21 mouse cellular contexts compared by ENCODE assay signal in the genomic region with DNA sequence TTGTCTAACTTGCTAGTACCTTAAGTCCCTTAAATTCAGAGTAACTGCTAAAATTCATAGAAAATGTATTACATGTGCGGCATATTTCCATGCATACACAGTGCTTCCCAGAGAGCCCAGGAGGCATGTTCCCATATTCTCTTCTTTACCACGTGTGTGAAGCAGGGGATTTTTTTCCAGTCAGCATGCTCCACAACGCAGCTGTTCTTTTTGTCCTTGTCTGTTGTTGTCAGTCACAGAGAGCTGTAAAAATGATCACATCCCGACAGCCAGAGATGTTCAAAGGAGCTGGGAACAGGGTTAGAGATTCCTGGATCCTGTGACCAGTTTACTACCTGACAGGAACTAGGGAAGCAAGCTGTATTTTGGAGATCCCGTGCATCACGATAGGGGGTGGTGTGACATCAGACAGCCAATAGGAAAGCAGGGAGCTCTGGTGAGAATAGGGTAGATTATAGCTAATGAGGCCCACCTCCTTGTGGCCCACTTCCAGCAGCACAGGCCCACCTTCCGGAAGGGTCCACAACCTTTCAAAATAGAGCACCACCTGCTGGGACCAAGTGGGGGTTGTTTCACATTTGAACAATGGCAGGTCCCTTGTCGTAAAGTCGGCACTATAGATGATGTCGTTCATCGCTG.
DNase-seq lines count a peak whose midpoint lies in the region; ATAC-seq and TF ChIP-seq lines count a peak whose summit lies in the region.
"Had no signal": no experiment of that assay in that cellular context is flagged by ENCODE, and none has a peak within 500 bp of the region (broad histone marks: within the 10 kb centered on the region; RNA-seq: fewer than 3 reads in every experiment).

No protein-coding gene starts in this region.

- WGBS in midbrain, embryonic 13.5 days: 68% methylated on average over 11 of the region's 11 CpGs
- WGBS in midbrain, embryonic 11.5 days: 76% methylated on average over 11 of the region's 11 CpGs
- 50% methylated on average over 11 of the region's 11 CpGs for WGBS in embryonic facial prominence, embryonic 15.5 days
- 57% methylated on average over 11 of the region's 11 CpGs for WGBS in hindbrain, postnatal 0 days

- no peaks in the 10 kb centered on the region for H3K36me3 ChIP-seq in midbrain, embryonic 13.5 days
- H3K36me3 ChIP-seq in midbrain, embryonic 11.5 days (ENCODE audit: control insufficient read depth, insufficient read depth, low read length): no peaks in the 10 kb centered on the region
- H3K36me3 ChIP-seq in embryonic facial prominence, embryonic 15.5 days: no peaks in the 10 kb centered on the region
- H3K36me3 ChIP-seq in hindbrain, postnatal 0 days (ENCODE audit: insufficient read depth, low read length): no peaks in the 10 kb centered on the region
- H3K36me3 ChIP-seq: embryonic facial prominence, embryonic 12.5 days; liver, embryonic 13.5 days; lung, embryonic 15.5 days; midbrain, embryonic 12.5 days; neural tube, embryonic 13.5 days had no signal

- H3K4me1 ChIP-seq in midbrain, embryonic 13.5 days (replicated peaks): peaks cover 30% of the 10 kb centered on the region
- H3K4me1 ChIP-seq in midbrain, embryonic 11.5 days (ENCODE audit: control insufficient read depth, insufficient read depth, low read length): peaks cover 5% of the 10 kb centered on the region; the same call in 1 of the 2 replicates
- H3K4me1 ChIP-seq in embryonic facial prominence, embryonic 15.5 days: peaks cover 21% of the 10 kb centered on the region
- no peaks in the 10 kb centered on the region for H3K4me1 ChIP-seq in hindbrain, postnatal 0 days (ENCODE audit: insufficient read depth, low read length)
- H3K4me1 ChIP-seq: liver, embryonic 13.5 days; lung, embryonic 15.5 days had no signal

- no peak overlapping the region for H3K4me3 ChIP-seq in midbrain, embryonic 13.5 days (replicated peaks)
- no peak overlapping the region for H3K4me3 ChIP-seq in midbrain, embryonic 11.5 days (ENCODE audit: low read depth, low read length)
- H3K4me3 ChIP-seq in embryonic facial prominence, embryonic 15.5 days (replicated peaks): no peak overlapping the region
- no peak overlapping the region for H3K4me3 ChIP-seq in hindbrain, postnatal 0 days (ENCODE audit: low read length)
- H3K4me3 ChIP-seq: embryonic facial prominence, embryonic 12.5 days; liver, embryonic 13.5 days; lung, embryonic 15.5 days; midbrain, embryonic 12.5 days; neural tube, embryonic 13.5 days had no signal

- H3K27me3 ChIP-seq in midbrain, embryonic 13.5 days: no peaks in the 10 kb centered on the region
- no peaks in the 10 kb centered on the region for H3K27me3 ChIP-seq in midbrain, embryonic 11.5 days (ENCODE audit: control insufficient read depth, insufficient read depth, low read length)
- no peaks in the 10 kb centered on the region for H3K27me3 ChIP-seq in embryonic facial prominence, embryonic 15.5 days
- no peaks in the 10 kb centered on the region for H3K27me3 ChIP-seq in hindbrain, postnatal 0 days (ENCODE audit: insufficient read depth, low read length)
- H3K27me3 ChIP-seq: embryonic facial prominence, embryonic 12.5 days; liver, embryonic 13.5 days; lung, embryonic 15.5 days; neural tube, embryonic 13.5 days had no signal

- no peak overlapping the region for H3K9ac ChIP-seq in midbrain, embryonic 13.5 days (replicated peaks)
- no peak overlapping the region for H3K9ac ChIP-seq in midbrain, embryonic 11.5 days (ENCODE audit: low read length)
- no peak overlapping the region for H3K9ac ChIP-seq in embryonic facial prominence, embryonic 15.5 days
- H3K9ac ChIP-seq in hindbrain, postnatal 0 days (replicated peaks; ENCODE audit: low read length): no peak overlapping the region
- H3K9ac ChIP-seq: embryonic facial prominence, embryonic 12.5 days; liver, embryonic 13.5 days; lung, embryonic 15.5 days; midbrain, embryonic 12.5 days; neural tube, embryonic 13.5 days had no signal

- ATAC-seq in midbrain, embryonic 13.5 days: no peak; the same call in 1 of the 2 replicates
- no peak for ATAC-seq in midbrain, embryonic 11.5 days (ENCODE audit: low FRiP score)
- ATAC-seq in embryonic facial prominence, embryonic 15.5 days (ENCODE audit: insufficient number of reproducible peaks, low FRiP score, low TSS enrichment, low read depth): no peak
- ATAC-seq in hindbrain, postnatal 0 days: peak; percentile 69
- no peak for ATAC-seq in granulocyte monocyte progenitor cell, adult 5-6 weeks (replicated peaks; ENCODE audit: poor library complexity, severe bottlenecking)
- ATAC-seq in monocyte, adult 5-6 weeks (replicated peaks; ENCODE audit: insufficient number of reproducible peaks, low FRiP score, low TSS enrichment, poor library complexity, severe bottlenecking): no peak

- no peak for TF ChIP-seq CTCF in hindbrain, postnatal 0 days (IDR thresholded peaks at IDR 0.05; ENCODE audit: low read depth)

- no peak overlapping the region for H3K4me2 ChIP-seq in midbrain, embryonic 13.5 days (replicated peaks)
- no peak overlapping the region for H3K4me2 ChIP-seq in midbrain, embryonic 11.5 days
- no peak overlapping the region for H3K4me2 ChIP-seq in embryonic facial prominence, embryonic 15.5 days (replicated peaks)
- H3K4me2 ChIP-seq in hindbrain, postnatal 0 days (ENCODE audit: low read depth, low read length): no peak overlapping the region
- H3K4me2 ChIP-seq: embryonic facial prominence, embryonic 12.5 days; liver, embryonic 13.5 days; lung, embryonic 15.5 days; midbrain, embryonic 12.5 days; neural tube, embryonic 13.5 days had no signal

- H3K9me3 ChIP-seq in midbrain, embryonic 13.5 days: no peaks in the 10 kb centered on the region
- no peaks in the 10 kb centered on the region for H3K9me3 ChIP-seq in midbrain, embryonic 11.5 days (ENCODE audit: control insufficient read depth, low read length)
- H3K9me3 ChIP-seq in embryonic facial prominence, embryonic 15.5 days (replicated peaks): no peaks in the 10 kb centered on the region
- H3K9me3 ChIP-seq in hindbrain, postnatal 0 days (ENCODE audit: low read length): no peaks in the 10 kb centered on the region
- H3K9me3 ChIP-seq: embryonic facial prominence, embryonic 12.5 days; liver, embryonic 13.5 days; lung, embryonic 15.5 days; midbrain, embryonic 12.5 days; neural tube, embryonic 13.5 days had no signal

- peak overlapping the region; percentile 36; the same call in 1 of the 2 replicates for H3K27ac ChIP-seq in midbrain, embryonic 13.5 days
- no peak overlapping the region for H3K27ac ChIP-seq in midbrain, embryonic 11.5 days (ENCODE audit: low read depth, low read length)
- H3K27ac ChIP-seq in embryonic facial prominence, embryonic 15.5 days (replicated peaks): 0 out of 2 replicates have a peak overlapping the region, but pooled peaks have one; percentile 12
- no peak overlapping the region for H3K27ac ChIP-seq in hindbrain, postnatal 0 days
- H3K27ac ChIP-seq: embryonic facial prominence, embryonic 12.5 days; liver, embryonic 13.5 days; lung, embryonic 15.5 days; macrophage; midbrain, embryonic 12.5 days; neural tube, embryonic 13.5 days had no signal

- DNase-seq in midbrain, embryonic 11.5 days (ENCODE audit: low spot score, missing footprints): no peak
- DNase-seq in WW6 (ENCODE audit: low read depth, low spot score): peak; percentile 53
- no peak for DNase-seq in hindbrain, postnatal 0 days (ENCODE audit: low spot score)
- no peak for DNase-seq in embryo, embryonic 10.5 days (ENCODE audit: low spot score)
- DNase-seq: adrenal gland, postnatal 10 days; cerebellum, adult 11-12 months; cerebellum, postnatal 25 days; gastrocnemius, postnatal 10 days; kidney, adult 9 months; kidney, postnatal 4 days; liver, embryonic 13.5 days; right cerebral cortex, postnatal 4 days had no signal

Comparison
In these comparisons a context has a peak if more than half of its experiments do, and no peak if none do; other contexts are left out.
1. H3K27ac ChIP-seq: peak in midbrain, embryonic 13.5 days (single experiment) and embryonic facial prominence, embryonic 15.5 days (single experiment); none in midbrain, embryonic 11.5 days (single experiment) and hindbrain, postnatal 0 days (single experiment).